Mouse (Mus musculus) intestine, embryonic 15.5 days (tissue): ENCODE measurements around the gene Lor. TPM values are rescaled to one million over a fixed set of nuclear protein-coding genes. Genes with fewer than 3 reads are reported as not detected.

Experiments
- ATAC-seq: fragments of 200-750 bp; cut with Nextera tagmentation; 2 replicates; pipeline ENCODE4 v1.8.0; 2017; ENCODE audit warnings: moderate TSS enrichment, moderate library complexity
- H3K27ac ChIP-seq: fragments of 300-500 bp; sonication (generic); 2 replicates; pipeline ENCODE4 v1.5.1; 2015; ENCODE audit warnings: mild to moderate bottlenecking, inconsistent platforms
- H3K27me3 ChIP-seq: fragments of 300-500 bp; sonication (generic); replicated peaks from 2 replicates; pipeline ENCODE4 v1.6.1; 2015; ENCODE audit warnings: inconsistent platforms
- H3K36me3 ChIP-seq: fragments of 300-500 bp; sonication (generic); 2 replicates; pipeline ENCODE4 v1.6.1; 2015; ENCODE audit warnings: inconsistent platforms
- H3K4me1 ChIP-seq: fragments of 300-500 bp; sonication (generic); replicated peaks from 2 replicates; pipeline ENCODE4 v1.6.1; 2015; ENCODE audit warnings: inconsistent platforms
- H3K4me2 ChIP-seq: fragments of 300-500 bp; sonication (generic); replicated peaks from 2 replicates; pipeline ENCODE4 v1.6.1; 2015; ENCODE audit warnings: mild to moderate bottlenecking, inconsistent platforms
- H3K4me3 ChIP-seq: fragments of 300-500 bp; sonication (generic); replicated peaks from 2 replicates; pipeline ENCODE4 v1.5.1; 2015; ENCODE audit warnings: inconsistent platforms
- H3K9ac ChIP-seq: fragments of 300-500 bp; sonication (generic); 2 replicates; pipeline ENCODE4 v1.6.1; 2015; ENCODE audit warnings: inconsistent platforms
- H3K9me3 ChIP-seq: fragments of 300-500 bp; sonication (generic); 2 replicates; pipeline ENCODE4 v1.6.1; 2016; ENCODE audit warnings: inconsistent platforms
- WGBS: fragments of 180-500 bp; shearing (Covaris S2); methylation state at CpG from one replicate; pipeline ENCODE4 v1.1.7; 2015; 5-methylcytosine and 5-hydroxymethylcytosine counted together
- polyA plus RNA-seq: library from polyadenylated mRNA; unstranded; fragments of >200 nt; fragmentation: Nextera tagmentation; extraction: Ambion mirVana; gene quantifications from 2 replicates; pipeline ENCODE4 v1.2.1, GENCODE M21; 2015

The Lor gene
- polyA plus RNA-seq = 0.21 and 0.23 TPM in 2 replicates

GRCm38 (mm10) chr3:92083042-92083441 is at the start of gene Lor:
TSS of gene Lor (minus strand) at chr3:92083142.
- H3K4me2 ChIP-seq = peak within 1 kb of the TSS; percentile 98
- peak within 1 kb of the TSS; percentile 71 for H3K4me3 ChIP-seq
- no peaks in the 10 kb centered on the region for H3K4me1 ChIP-seq
- H3K9me3 ChIP-seq = no peaks in the 10 kb centered on the region
- ATAC-seq = no peak
- 87% methylated on average over 2 of the region's 2 CpGs for WGBS
- H3K27me3 ChIP-seq = peaks cover 10% of the 10 kb centered on the region; the same call in 1 of the 2 replicates
- no peak within 1 kb of the TSS for H3K27ac ChIP-seq
- no peaks in the 10 kb centered on the region for H3K36me3 ChIP-seq
- H3K9ac ChIP-seq = no peak within 1 kb of the TSS

GRCm38 (mm10) chr3:92123847-92124246 is 40.9 kb upstream of the Lor start, which contains the start of gene Prr9:
TSS of gene Prr9 (minus strand) at chr3:92123947.
- Histone ChIP-seq H3K36me3 (no peaks in the 10 kb centered on the region), H3K27me3 (no peaks in the 10 kb centered on the region), H3K27ac (no peak within 1 kb of the TSS), H3K4me1 (no peaks in the 10 kb centered on the region), H3K4me3 (no peak within 1 kb of the TSS), H3K4me2 (no peak within 1 kb of the TSS), H3K9ac (no peak within 1 kb of the TSS), H3K9me3 (no peaks in the 10 kb centered on the region)
- 81% methylated on average over 5 of the region's 5 CpGs for WGBS
- no peak for ATAC-seq

- WGBS = 80% methylated on average over 3 of the region's 3 CpGs
- H3K27me3 ChIP-seq = no peaks in the 10 kb centered on the region
- no peaks in the 10 kb centered on the region for H3K9me3 ChIP-seq
- H3K36me3 ChIP-seq = no peaks in the 10 kb centered on the region
- H3K9ac ChIP-seq = no peak overlapping the region
- no peak overlapping the region for H3K4me3 ChIP-seq
- no peak overlapping the region for H3K4me2 ChIP-seq
- H3K4me1 ChIP-seq = no peaks in the 10 kb centered on the region
- no peak for ATAC-seq
- no peak overlapping the region for H3K27ac ChIP-seq
These were observed 38.0 kb upstream of the Lor start for GRCm38 (mm10) chr3:92120902-92121301.

GRCm38 (mm10) chr3:92117930-92118329 is 35.0 kb upstream of the Lor start:
- H3K9ac ChIP-seq = no peak overlapping the region
- no peaks in the 10 kb centered on the region for H3K9me3 ChIP-seq
- no peaks in the 10 kb centered on the region for H3K36me3 ChIP-seq
- no peaks in the 10 kb centered on the region for H3K27me3 ChIP-seq
- no peaks in the 10 kb centered on the region for H3K4me1 ChIP-seq
- H3K4me3 ChIP-seq = no peak overlapping the region
- H3K27ac ChIP-seq = no peak overlapping the region
- WGBS = 38% methylated on average over 3 of the region's 3 CpGs
- no peak overlapping the region for H3K4me2 ChIP-seq
- ATAC-seq = peak; percentile 49; the same call in 1 of the 2 replicates

GRCm38 (mm10) chr3:92111526-92111925 is 28.6 kb upstream of the Lor start:
- no peaks in the 10 kb centered on the region for H3K27me3 ChIP-seq
- H3K9ac ChIP-seq = no peak overlapping the region
- no peaks in the 10 kb centered on the region for H3K4me1 ChIP-seq
- H3K4me3 ChIP-seq = no peak overlapping the region
- no peak overlapping the region for H3K4me2 ChIP-seq
- H3K27ac ChIP-seq = no peak overlapping the region
- no peaks in the 10 kb centered on the region for H3K36me3 ChIP-seq
- no peak for ATAC-seq
- H3K9me3 ChIP-seq = no peaks in the 10 kb centered on the region

- H3K36me3 ChIP-seq = no peaks in the 10 kb centered on the region
- ATAC-seq = no peak
- no peak overlapping the region for H3K9ac ChIP-seq
- H3K27ac ChIP-seq = no peak overlapping the region
- H3K4me1 ChIP-seq = no peaks in the 10 kb centered on the region
- no peak overlapping the region for H3K4me3 ChIP-seq
- no peaks in the 10 kb centered on the region for H3K27me3 ChIP-seq
- H3K4me2 ChIP-seq = no peak overlapping the region
- H3K9me3 ChIP-seq = no peaks in the 10 kb centered on the region
These were observed 27.8 kb upstream of the Lor start for GRCm38 (mm10) chr3:92110790-92111189.

- Histone ChIP-seq H3K9me3 (no peaks in the 10 kb centered on the region), H3K36me3 (no peaks in the 10 kb centered on the region), H3K4me1 (no peaks in the 10 kb centered on the region), H3K9ac (no peak overlapping the region), H3K4me3 (no peak overlapping the region), H3K27me3 (no peaks in the 10 kb centered on the region), H3K4me2 (no peak overlapping the region), H3K27ac (no peak overlapping the region)
- no peak for ATAC-seq
- WGBS = 8% methylated on average over 6 of the region's 6 CpGs
These were observed 23.6 kb upstream of the Lor start for GRCm38 (mm10) chr3:92106582-92106981.

- H3K27ac ChIP-seq = 0 out of 2 replicates have a peak overlapping the region, but pooled peaks have one; percentile 27
- H3K36me3 ChIP-seq = no peaks in the 10 kb centered on the region
- H3K9me3 ChIP-seq = no peaks in the 10 kb centered on the region
- peak overlapping the region; percentile 53 for H3K9ac ChIP-seq
- H3K4me1 ChIP-seq = no peaks in the 10 kb centered on the region
- peak overlapping the region; percentile 71 for H3K4me3 ChIP-seq
- ATAC-seq = peak; percentile 86
- H3K4me2 ChIP-seq = peak overlapping the region; percentile 98
- H3K27me3 ChIP-seq = peaks cover 10% of the 10 kb centered on the region; the same call in 1 of the 2 replicates
- under 1% methylated on average over 60 of the region's 76 CpGs for whole genome bisulfite sequencing
These were observed 1.5 kb downstream of the Lor start for GRCm38 (mm10) chr3:92081285-92081931.

GRCm38 (mm10) chr3:92080462-92081284 is 2.3 kb downstream of the Lor start:
- H3K27ac ChIP-seq = no peak overlapping the region
- H3K27me3 ChIP-seq = peaks cover 10% of the 10 kb centered on the region; the same call in 1 of the 2 replicates
- no peaks in the 10 kb centered on the region for H3K4me1 ChIP-seq
- H3K9ac ChIP-seq = peak overlapping the region; percentile 53
- WGBS = under 1% methylated on average over 73 of the region's 82 CpGs
- no peaks in the 10 kb centered on the region for H3K36me3 ChIP-seq
- H3K4me3 ChIP-seq = peak overlapping the region; percentile 71
- peak; percentile 89 for ATAC-seq
- H3K9me3 ChIP-seq = no peaks in the 10 kb centered on the region
- peak overlapping the region; percentile 98 for H3K4me2 ChIP-seq

GRCm38 (mm10) chr3:92050382-92051054 is 32.4 kb downstream of the Lor start:
- Histone ChIP-seq H3K4me2 (no peak overlapping the region), H3K36me3 (no peaks in the 10 kb centered on the region), H3K4me1 (no peaks in the 10 kb centered on the region), H3K9ac (no peak overlapping the region), H3K9me3 (no peaks in the 10 kb centered on the region), H3K27ac (no peak overlapping the region), H3K27me3 (no peaks in the 10 kb centered on the region), H3K4me3 (no peak overlapping the region)
- no peak for ATAC-seq
- 55% methylated on average over 6 of the region's 6 CpGs for WGBS

GRCm38 (mm10) chr3:92033892-92034291 is 49.0 kb downstream of the Lor start:
- no peak overlapping the region for H3K4me3 ChIP-seq
- H3K36me3 ChIP-seq = no peaks in the 10 kb centered on the region
- no peak overlapping the region for H3K4me2 ChIP-seq
- no peaks in the 10 kb centered on the region for H3K9me3 ChIP-seq
- no peak overlapping the region for H3K9ac ChIP-seq
- WGBS = 44% methylated on average over 1 of the region's 1 CpGs
- no peak overlapping the region for H3K27ac ChIP-seq
- no peaks in the 10 kb centered on the region for H3K4me1 ChIP-seq
- no peak for ATAC-seq
- no peaks in the 10 kb centered on the region for H3K27me3 ChIP-seq

- 44% methylated on average over 2 of the region's 2 CpGs for WGBS
- Histone ChIP-seq H3K36me3 (no peaks in the 10 kb centered on the region), H3K9me3 (no peaks in the 10 kb centered on the region), H3K4me3 (no peak overlapping the region), H3K27ac (no peak overlapping the region), H3K9ac (no peak overlapping the region), H3K4me2 (no peak overlapping the region), H3K4me1 (no peaks in the 10 kb centered on the region), H3K27me3 (no peaks in the 10 kb centered on the region)
- ATAC-seq = no peak
These were observed 49.7 kb downstream of the Lor start for GRCm38 (mm10) chr3:92033203-92033602.
